Mouse (Mus musculus): ENCODE results near the gene Gm17324.

DNA sequence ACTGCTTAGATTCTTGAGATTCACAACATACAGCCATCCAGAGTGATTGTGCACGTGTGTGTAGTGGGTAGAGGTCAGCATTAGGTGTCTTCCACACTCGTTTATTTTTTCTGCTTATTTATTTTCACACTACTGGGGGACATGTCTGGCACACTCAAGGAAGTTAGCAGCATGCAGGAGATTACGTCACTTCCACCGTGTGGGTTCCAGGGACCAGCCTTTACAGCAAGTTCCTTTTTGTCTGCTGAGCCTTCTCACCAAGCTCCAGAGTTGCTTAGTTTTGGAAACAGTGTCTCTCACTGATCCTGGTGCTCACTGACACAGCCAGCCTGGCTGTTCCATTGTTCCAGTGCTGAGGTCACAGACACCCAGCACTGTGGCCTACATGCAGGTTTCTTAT, 2.8 kb upstream of the Gm17324 start:
- no peak for TF ChIP-seq EP300 (IDR thresholded peaks at IDR 0.05; ENCODE audit: low read depth)
- TF ChIP-seq CTCF (IDR thresholded peaks at IDR 0.05; ENCODE audit: low read depth) = no peak

All from heart, postnatal 0 days (tissue).